Mouse (Mus musculus) Patski (cell line): ENCODE data around the gene Slfn8. TPM values are rescaled to one million over a fixed set of nuclear protein-coding genes. Genes with fewer than 3 reads are reported as not detected.

Experiments used
- ATAC-seq: fragments of 100-300 bp; one replicate; pipeline ENCODE4 v1.8.0; 2021
- CTCF ChIA-PET: fragments of 350-600 bp; sonication (Branson Sonifier 250); formaldehyde crosslinking; loops from one replicate; lab custom pipeline; 2022; ENCODE audit warnings: inconsistent platforms; lab: Charles Lee
- POLR2A ChIA-PET: fragments of 350-600 bp; sonication (Branson Sonifier 250); formaldehyde crosslinking; loops from one replicate; lab custom pipeline; 2022; ENCODE audit warnings: antibody characterized with exemption, inconsistent platforms; lab: Charles Lee
- DNase-seq: peaks from one replicate; pipeline ENCODE4 v3.0.0-alpha.2; 2011; ENCODE audit warnings: low read depth, low spot score
- H3K27me3 ChIP-seq: fragments of 371-371 bp; one replicate; pipeline ENCODE4 v1.5.1; 2021
- CTCF ChIP-seq: fragments of 100-300 bp; IDR thresholded peaks from one replicate; pipeline ENCODE4 v1.5.1; 2021
- in situ Hi-C: fragments of 300-500 bp; cut with MboI; formaldehyde crosslinking; loops from 3 replicates; pipeline ENCODE4 v1.11.1; 2018; ENCODE audit warnings: low pct_unique_long_range_greater_than_20kb, mixed read lengths
- polyA plus RNA-seq: library from polyadenylated mRNA; unstranded; gene quantifications from one replicate; pipeline ENCODE4 v1.2.3, GENCODE M21; 2021

Slfn8 gene
- 0.92 TPM for polyA plus RNA-seq

GRCm38 (mm10) chr11:83020621-83021020 lies at the start of gene Slfn8:
Slfn8 (minus strand) TSS chr11:83020810.
- ChIA-PET CTCF (no interaction called here), POLR2A (no interaction called here)
- no peaks in the 10 kb centered on the region for H3K27me3 ChIP-seq
- in situ Hi-C loops: no loop called here
- TF ChIP-seq CTCF: no peak
- DNase-seq: no peak
- no peak for ATAC-seq

GRCm38 (mm10) chr11:83067982-83068694 lies 47.5 kb upstream of the Slfn8 start:
- ATAC-seq: no peak
- H3K27me3 ChIP-seq: peaks cover 3% of the 10 kb centered on the region
- DNase-seq: no peak
- TF ChIP-seq CTCF: peak; percentile 43
- in situ Hi-C loops: no loop called here
- CTCF ChIA-PET: no interaction called here
- POLR2A ChIA-PET: no interaction called here

- in situ Hi-C loops: no loop called here
Observed at GRCm38 (mm10) chr11:83066640-83067531, 46.3 kb upstream of the Slfn8 start.

GRCm38 (mm10) chr11:83065441-83066344 lies 45.1 kb upstream of the Slfn8 start:
- ATAC-seq: no peak
- ChIA-PET CTCF (no interaction called here), POLR2A (no interaction called here)
- no peak for DNase-seq
- H3K27me3 ChIP-seq: peaks cover 3% of the 10 kb centered on the region
- in situ Hi-C loops: no loop called here
- TF ChIP-seq CTCF: no peak

More at GRCm38 (mm10) chr11:83066640-83067531, 46.3 kb upstream of the Slfn8 start:
- peaks cover 3% of the 10 kb centered on the region for H3K27me3 ChIP-seq
- ChIA-PET POLR2A (no interaction called here), CTCF (no interaction called here)
- ATAC-seq: no peak
- no peak for DNase-seq
- TF ChIP-seq CTCF: no peak

GRCm38 (mm10) chr11:83064946-83065345 lies 44.3 kb upstream of the Slfn8 start, which contains the start of gene Slfn2:
Slfn2 (plus strand) TSS chr11:83065112.
- POLR2A ChIA-PET: no interaction called here
- in situ Hi-C loops: no loop called here
- no peak for ATAC-seq

GRCm38 (mm10) chr11:83063941-83064349 lies 43.3 kb upstream of the Slfn8 start:
- ATAC-seq (no peak), DNase-seq (no peak)
- ChIA-PET POLR2A (no interaction called here), CTCF (no interaction called here)
- peaks cover 6% of the 10 kb centered on the region for H3K27me3 ChIP-seq
- TF ChIP-seq CTCF: no peak
- in situ Hi-C loops: no loop called here

More at GRCm38 (mm10) chr11:83064946-83065345, 44.3 kb upstream of the Slfn8 start, which contains the start of gene Slfn2:
- no peak for DNase-seq
- no peak for TF ChIP-seq CTCF
- CTCF ChIA-PET: no interaction called here
- H3K27me3 ChIP-seq: peaks cover 6% of the 10 kb centered on the region

- no peak for TF ChIP-seq CTCF
- in situ Hi-C loops: no loop called here
- ChIA-PET POLR2A (no interaction called here), CTCF (no interaction called here)
- ATAC-seq (no peak), DNase-seq (no peak)
- peaks cover 6% of the 10 kb centered on the region for H3K27me3 ChIP-seq
Observed at GRCm38 (mm10) chr11:83063126-83063525, 42.5 kb upstream of the Slfn8 start.

- POLR2A ChIA-PET: no interaction called here
- peaks cover 6% of the 10 kb centered on the region for H3K27me3 ChIP-seq
- CTCF ChIA-PET: no interaction called here
- ATAC-seq (no peak), DNase-seq (no peak)
- in situ Hi-C loops: no loop called here
- TF ChIP-seq CTCF: no peak
Observed at GRCm38 (mm10) chr11:83061806-83062205, 41.2 kb upstream of the Slfn8 start.

GRCm38 (mm10) chr11:83060412-83061020 lies 39.9 kb upstream of the Slfn8 start:
- no peak for ATAC-seq
- in situ Hi-C loops: no loop called here
- POLR2A ChIA-PET: no interaction called here
- peaks cover 6% of the 10 kb centered on the region for H3K27me3 ChIP-seq
- no peak for DNase-seq
- TF ChIP-seq CTCF: no peak
- CTCF ChIA-PET: no interaction called here

- peaks cover 3% of the 10 kb centered on the region for H3K27me3 ChIP-seq
- CTCF ChIA-PET: no interaction called here
- POLR2A ChIA-PET: no interaction called here
Observed at GRCm38 (mm10) chr11:83057863-83058262, 37.3 kb upstream of the Slfn8 start.

More at GRCm38 (mm10) chr11:83057863-83058262, 37.3 kb upstream of the Slfn8 start:
- DNase-seq (no peak), ATAC-seq (peak; percentile 54)
- in situ Hi-C loops: no loop called here
- TF ChIP-seq CTCF: peak; percentile 79
